Mouse (Mus musculus): ENCODE measurements at regions not wholly inside any gene's neighbourhood (a gene's known extent, or its start where the extent isn't known, plus 50 kb on each side); places are given as distances from the start of the nearest gene placed in this dataset.

- in situ Hi-C loops (cut with MboI): no loop called here
Measured at GRCm38 (mm10) chr9:116511450-116511849, 336.3 kb upstream of the Tgfbr2 start.

GRCm38 (mm10) chr9:116507756-116508155, 332.6 kb upstream of the Tgfbr2 start:
- in situ Hi-C loops (cut with MboI): no loop called here

DNA sequence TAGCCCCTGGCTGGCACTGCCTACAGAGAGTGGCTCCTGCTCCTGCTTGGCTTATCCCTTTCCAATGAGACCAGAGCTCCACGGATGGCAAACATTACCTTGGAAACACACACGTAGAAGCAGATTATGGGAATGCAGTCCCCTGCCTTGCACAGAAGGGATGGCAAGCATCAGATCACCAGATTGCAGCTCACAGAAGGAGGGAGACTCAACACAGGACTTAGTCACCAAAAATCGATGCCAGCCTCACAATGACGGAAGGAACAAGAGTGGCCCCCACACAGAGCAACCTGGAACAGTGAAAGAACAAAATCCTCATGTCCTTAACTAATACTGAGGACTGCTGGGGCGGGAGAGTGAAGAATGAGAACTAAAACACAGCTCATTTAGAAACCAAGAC, 327.7 kb upstream of the Tgfbr2 start:
- in situ Hi-C loops (cut with MboI): no loop called here

DNA sequence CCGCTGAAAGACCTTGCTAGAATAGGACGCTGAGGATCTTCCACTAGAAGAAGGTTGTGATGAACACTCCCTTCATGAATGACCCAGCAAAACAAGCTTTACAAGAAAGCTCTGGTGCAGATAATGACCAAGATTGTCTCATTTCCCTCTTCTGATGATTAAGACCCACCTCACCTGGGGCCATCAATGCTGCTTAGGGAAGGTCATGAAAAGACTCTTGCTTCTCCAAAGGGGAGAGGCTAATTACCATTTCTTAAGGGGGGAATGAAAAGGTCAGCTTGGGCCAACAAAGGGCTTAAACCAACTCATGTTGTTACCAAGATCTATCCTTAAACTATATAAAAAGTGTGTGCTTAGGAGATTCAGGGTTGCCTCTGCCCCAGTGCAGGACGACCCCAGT, 325.8 kb upstream of the Tgfbr2 start:
- in situ Hi-C loops (cut with MboI): no loop called here

DNA sequence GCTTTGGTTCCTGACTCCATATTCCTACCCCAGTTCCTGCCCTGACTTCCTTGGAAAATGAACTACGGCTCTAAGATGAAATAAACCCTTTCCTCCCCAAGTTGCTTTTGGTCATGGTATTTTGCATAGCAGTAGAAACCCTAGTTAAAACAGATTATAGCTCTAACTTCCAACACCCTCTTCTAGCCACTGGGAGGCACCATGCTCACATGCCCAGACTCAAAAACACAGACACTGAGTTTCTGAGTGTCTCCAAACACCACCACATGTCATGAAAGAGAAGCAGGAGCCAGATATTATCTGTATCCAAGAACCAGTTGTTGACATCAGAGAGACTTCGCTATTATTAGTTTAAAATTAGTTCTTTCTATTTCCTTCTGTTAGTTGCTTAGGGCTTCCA, 316.1 kb upstream of the Tgfbr2 start:
- in situ Hi-C loops (cut with MboI): no loop called here

GRCm38 (mm10) chr9:116489787-116490186, 314.6 kb upstream of the Tgfbr2 start:
- in situ Hi-C loops (cut with MboI): no loop called here

DNA sequence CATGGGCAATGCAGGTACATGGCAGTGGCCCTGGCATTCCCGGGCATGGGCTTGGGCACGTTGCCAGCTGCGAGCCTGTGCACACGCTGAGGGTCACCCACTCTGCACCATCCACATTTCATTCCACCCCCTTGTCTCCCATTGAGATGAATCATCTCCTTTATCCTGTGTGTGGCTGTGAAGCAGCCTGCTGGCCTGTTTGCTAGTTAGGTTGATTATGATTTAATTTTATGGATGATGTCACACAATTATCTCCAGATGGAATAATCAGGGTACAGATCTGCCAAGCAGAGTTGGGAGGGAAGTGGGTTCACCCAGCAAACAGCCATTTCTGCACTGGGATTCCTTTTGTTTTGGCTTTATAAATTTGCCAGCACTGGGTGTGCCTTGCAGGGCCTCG, 314.1 kb upstream of the Tgfbr2 start:
- in situ Hi-C loops (cut with MboI): no loop called here

GRCm38 (mm10) chr9:116477309-116477708, 302.1 kb upstream of the Tgfbr2 start:
- in situ Hi-C loops (cut with MboI): no loop called here

GRCm38 (mm10) chr9:116475206-116475955, 300.2 kb upstream of the Tgfbr2 start:
- in situ Hi-C loops (cut with MboI): no loop called here

DNA sequence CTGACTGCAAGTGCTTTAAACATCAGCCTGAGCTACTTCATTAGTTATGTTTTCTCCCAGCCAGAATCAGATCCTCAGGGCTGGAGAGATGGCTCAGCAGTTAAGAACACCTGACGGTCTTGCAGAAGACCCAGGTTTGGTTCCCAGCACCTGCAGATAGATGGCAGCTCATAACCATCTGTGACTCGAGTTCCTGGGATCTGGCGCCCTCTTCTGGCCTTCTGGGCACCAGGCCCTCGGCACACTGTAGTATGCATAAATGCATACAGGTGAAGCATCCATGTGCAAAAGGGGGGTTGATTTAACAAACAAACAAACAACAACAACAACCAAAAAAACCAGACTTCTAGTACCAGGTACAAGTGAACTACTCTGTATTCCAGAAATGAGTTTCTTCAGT, 297.7 kb upstream of the Tgfbr2 start:
- in situ Hi-C loops (cut with MboI): no loop called here

DNA sequence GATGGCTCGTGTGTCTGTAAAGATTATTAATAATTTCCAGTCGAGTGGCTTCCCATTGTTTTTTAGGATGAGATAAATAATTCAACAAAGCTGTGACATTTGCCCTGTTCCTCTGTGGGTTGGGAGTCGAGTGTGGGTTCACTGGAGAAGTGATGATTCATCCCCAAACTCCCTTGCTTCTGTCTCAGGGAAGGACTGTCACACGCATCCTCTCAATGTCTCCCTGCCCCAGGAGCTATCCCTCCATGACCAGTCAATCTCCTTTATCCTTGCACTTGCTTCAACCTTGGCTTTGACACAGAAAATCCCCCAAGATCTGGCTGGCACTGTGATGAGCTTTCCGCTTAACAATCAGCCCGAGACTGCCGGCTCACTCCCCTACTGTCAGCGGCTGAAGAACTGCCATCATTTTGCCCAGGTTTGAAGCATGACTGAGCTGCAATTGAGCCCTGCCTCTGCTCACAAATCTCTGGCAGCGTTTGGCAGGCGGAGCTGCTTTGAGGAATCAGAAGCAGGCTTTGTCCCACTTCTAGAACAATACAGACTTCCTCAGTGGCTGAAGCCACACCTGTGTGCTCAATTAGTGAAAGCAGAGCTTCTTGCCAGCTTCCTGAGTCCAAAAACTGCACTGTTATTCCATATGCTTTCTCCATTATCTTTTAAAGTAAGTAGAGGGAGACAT, 293.6 kb upstream of the Tgfbr2 start:
- in situ Hi-C loops (cut with MboI): no loop called here

GRCm38 (mm10) chr9:116466336-116466735, 291.2 kb upstream of the Tgfbr2 start:
- in situ Hi-C loops (cut with MboI): no loop called here

DNA sequence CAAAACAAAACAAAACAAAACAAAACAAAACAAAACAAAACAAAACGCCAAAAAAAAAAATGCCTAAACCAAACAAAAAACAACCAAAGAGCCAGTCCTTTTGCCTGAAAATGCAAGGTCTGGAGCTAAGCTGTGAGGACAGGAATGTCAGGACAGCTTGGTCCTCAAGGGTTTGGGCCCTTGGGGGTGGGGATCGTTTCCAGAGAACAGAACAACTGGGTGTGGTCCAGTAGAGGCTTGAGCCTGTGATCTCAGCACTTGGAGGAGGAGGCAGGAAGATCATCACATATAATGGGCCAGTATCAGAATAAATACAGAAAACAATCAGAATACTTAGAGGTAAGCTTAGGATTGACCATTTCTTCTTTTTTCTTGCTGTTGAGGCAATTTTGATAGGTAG, 289.5 kb upstream of the Tgfbr2 start:
- in situ Hi-C loops (cut with MboI): no loop called here

DNA sequence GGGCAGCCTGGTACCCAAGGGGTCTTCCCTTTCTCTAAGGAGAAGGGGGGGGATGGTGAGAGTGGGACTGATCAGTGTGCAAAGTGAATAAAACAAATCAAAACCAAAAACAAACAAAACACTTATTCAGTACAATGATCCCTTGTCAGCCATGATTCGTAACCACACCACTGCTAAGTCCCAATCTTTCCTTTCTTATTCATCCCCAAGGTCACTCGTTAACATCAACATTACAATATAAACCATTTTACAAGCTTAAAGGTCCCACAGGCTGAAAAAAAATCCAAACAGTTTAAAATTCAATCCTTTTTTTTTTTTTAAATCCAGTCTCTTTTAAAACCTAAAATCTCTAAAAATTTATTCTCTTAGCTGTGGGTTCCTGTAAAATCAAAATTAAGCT, 287.1 kb upstream of the Tgfbr2 start:
- in situ Hi-C loops (cut with MboI): no loop called here

- in situ Hi-C loops (cut with MboI): no loop called here
Measured at GRCm38 (mm10) chr9:116460022-116460421, 284.9 kb upstream of the Tgfbr2 start.

- in situ Hi-C loops (cut with MboI): no loop called here
Measured at GRCm38 (mm10) chr9:116452050-116452449, 276.9 kb upstream of the Tgfbr2 start.

DNA sequence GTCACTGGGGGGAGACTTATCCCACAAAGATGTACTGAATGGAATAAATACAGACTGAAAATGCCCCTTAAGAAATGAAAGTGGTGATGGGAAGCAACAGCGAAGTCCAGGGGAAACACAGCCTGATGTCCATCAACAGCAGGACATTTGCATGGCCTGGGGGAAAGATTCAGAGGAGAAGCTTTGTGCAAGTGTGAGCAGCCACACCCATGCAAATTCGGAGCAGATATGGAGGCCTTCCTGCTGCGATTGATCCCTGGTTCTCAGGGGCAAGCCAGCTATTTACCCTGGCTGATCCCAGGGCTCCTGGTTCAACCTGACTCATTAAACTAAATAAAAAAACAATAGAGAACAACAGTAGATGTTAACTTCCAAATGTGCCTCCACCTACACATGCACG, 275.7 kb upstream of the Tgfbr2 start:
- in situ Hi-C loops (cut with MboI): no loop called here

- in situ Hi-C loops (cut with MboI): no loop called here
Measured at GRCm38 (mm10) chr9:116447734-116448133, 272.6 kb upstream of the Tgfbr2 start.

DNA sequence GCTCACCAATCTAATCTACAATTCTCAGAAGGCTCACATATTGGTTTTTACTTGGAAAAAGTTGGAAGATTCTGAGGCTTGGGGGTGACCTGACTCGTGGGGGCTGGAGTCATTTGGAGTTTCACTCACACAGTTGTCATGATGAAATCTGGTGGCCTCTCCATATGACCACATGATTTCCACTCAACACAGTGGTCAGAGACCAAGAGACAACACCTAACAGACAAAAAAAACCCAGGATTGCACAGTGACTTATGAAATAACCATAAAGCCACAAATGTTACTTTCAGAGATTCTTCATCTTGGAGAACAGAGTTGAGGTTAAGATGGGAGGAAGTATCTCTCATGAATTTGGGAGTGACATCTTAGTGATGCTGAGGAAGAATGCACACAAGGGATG, 263.4 kb upstream of the Tgfbr2 start:
- in situ Hi-C loops (cut with MboI): no loop called here

DNA sequence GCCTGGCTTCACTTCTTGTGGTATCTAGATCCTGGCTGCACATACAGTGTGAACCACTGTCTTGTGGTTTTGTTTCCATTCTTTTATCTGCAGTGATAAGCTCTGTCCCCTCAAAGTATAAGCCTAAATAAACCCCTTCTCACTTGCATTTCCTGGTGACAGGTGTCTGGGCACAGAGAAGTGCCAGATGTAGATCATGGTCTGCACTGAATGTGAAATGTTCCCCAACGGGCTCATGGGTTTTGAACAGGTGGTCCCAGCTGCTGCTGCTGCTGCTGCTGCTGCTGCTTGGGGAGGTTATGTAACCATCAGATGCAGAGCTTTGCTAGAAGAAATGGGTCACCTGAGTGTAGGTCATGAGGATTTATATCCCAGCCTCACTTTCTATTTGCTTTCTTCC, 259.3 kb upstream of the Tgfbr2 start:
- in situ Hi-C loops (cut with MboI): no loop called here

GRCm38 (mm10) chr9:116429061-116429460, 253.9 kb upstream of the Tgfbr2 start:
- in situ Hi-C loops (cut with MboI): no loop called here

DNA sequence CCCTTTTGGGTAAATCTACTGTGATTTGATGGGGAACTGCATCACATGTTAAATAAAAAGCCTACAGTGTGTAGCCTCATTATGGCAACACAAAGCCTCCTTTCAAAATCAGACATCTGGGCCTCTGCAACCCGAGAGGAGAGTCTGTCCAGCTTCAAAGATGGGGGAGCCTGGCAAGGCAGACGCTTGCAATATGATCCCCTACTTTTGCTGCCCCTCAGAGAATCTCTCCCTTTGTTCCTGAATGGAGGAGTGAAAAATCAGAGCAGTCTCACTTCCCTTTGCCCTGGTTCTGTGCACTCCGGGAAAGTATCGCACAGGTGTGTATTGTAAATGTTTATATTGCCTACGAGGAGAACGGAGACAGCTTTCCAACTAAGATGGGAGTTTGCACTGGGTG, 253.3 kb upstream of the Tgfbr2 start:
- in situ Hi-C loops (cut with MboI): no loop called here

DNA sequence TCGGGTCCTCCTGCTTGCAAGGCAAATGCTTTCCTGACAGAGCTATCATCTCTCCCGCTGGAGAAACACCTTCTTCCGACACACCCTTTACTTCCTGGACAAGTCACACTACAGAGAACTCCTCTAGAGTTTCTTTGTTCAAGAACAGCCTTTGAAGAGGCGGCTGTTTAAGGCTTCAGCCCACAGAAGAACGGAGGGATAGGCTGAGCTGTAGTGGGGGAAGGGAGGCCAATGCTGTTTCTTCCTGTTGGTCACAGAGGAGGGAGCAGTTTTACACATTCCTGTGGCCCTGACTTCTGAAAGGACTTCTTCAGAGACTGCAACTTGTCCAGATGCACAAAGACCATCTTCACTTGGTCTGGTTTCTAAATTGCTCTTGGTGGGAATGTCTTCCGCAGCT, 252.1 kb upstream of the Tgfbr2 start:
- in situ Hi-C loops (cut with MboI): no loop called here

All from mature B cell (primary cell).